Mouse (Mus musculus): ENCODE data around the gene Pitpnm2. TPM values are rescaled to one million over a fixed set of nuclear protein-coding genes. Genes with fewer than 3 reads are reported as not detected.

Pitpnm2 gene
- total RNA-seq, 1 experiment from 2014 or later, result 17.5 TPM

GRCm38 (mm10) chr5:124248845-124249613 is 531 bp downstream of the Pitpnm2 start:
- ATAC-seq (replicated peaks; ENCODE audit: low read depth, poor library complexity, severe bottlenecking), result no peak; the same call in 1 of the 2 replicates

DNA sequence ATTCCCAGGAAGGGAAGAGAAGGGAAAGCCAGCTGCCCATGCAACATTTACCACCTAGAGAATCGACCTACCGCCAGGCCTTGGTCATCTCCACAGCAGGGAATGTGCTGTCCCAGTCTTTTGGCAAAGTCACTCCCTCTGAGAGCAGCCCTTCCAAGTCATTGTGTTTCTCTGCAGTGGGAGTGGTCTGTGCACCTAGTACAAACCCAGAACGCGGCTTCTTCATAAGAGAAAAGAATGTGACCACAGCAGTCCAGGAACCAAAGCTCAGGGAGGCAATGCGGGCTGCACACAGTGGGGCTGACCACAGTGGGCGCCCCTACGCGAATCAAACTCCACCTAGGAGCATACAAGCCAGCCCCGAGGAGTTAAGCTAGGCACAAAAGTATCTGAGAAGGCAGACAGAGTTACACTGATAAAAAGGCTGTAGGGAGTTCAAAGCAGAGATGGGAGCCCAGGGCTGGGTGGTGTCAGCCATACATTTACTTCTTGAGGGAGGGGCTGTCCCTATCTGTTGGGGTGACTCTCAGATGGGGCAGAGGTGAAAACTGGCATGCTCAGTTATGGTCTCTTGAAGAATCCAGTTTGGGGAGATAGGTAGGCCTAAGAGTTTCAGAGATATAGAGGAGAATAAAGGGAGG is 1.5 kb downstream of the Pitpnm2 start:
- peak; percentile 20; the same call in 1 of the 2 replicates for ATAC-seq (replicated peaks; ENCODE audit: low read depth, poor library complexity, severe bottlenecking)

DNA sequence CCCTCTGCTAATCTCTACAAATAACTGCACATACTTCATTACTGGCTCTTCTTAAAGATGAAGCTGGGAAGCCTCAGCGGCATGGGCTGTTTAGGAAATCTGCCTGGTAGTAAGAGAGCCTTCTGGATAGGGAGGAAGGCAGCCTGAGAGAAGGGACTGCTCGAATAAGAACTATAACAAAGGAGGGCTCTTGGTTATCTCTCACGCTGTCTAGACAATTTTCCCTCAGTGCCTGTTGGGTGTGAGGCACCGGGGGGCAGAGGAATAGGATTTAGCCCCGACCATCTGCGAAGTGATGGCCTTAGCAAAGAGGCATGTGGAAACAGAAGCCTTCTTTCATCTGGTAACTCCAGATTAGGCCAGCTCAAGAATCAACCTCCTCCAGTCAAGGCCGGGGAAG is 2.3 kb downstream of the Pitpnm2 start:
- ATAC-seq (replicated peaks; ENCODE audit: low read depth, poor library complexity, severe bottlenecking), result no peak

DNA sequence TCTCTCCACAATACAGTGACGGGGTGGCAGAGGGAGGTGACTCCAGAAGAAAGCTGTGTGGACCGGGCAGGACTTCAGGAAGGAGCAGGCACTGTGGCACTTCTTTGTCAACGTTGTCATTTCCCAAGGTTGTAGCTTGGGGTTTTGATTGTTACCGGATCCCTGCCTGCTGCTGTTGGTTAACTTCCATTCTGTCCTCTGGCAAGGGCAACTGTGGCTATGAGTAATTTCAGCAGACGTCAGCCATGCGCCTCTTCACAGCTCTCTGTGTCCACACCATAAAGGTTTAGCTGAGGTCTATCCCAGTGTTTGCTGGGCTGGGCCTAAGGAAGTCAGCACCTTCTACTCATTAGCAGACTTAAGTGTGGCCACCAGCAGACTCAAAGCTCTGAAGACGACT is 4.7 kb downstream of the Pitpnm2 start:
- ATAC-seq (replicated peaks; ENCODE audit: low read depth, poor library complexity, severe bottlenecking), result no peak

- no peak for ATAC-seq (replicated peaks; ENCODE audit: low read depth, poor library complexity, severe bottlenecking)
These were observed 5.1 kb downstream of the Pitpnm2 start for GRCm38 (mm10) chr5:124244449-124244848.

DNA sequence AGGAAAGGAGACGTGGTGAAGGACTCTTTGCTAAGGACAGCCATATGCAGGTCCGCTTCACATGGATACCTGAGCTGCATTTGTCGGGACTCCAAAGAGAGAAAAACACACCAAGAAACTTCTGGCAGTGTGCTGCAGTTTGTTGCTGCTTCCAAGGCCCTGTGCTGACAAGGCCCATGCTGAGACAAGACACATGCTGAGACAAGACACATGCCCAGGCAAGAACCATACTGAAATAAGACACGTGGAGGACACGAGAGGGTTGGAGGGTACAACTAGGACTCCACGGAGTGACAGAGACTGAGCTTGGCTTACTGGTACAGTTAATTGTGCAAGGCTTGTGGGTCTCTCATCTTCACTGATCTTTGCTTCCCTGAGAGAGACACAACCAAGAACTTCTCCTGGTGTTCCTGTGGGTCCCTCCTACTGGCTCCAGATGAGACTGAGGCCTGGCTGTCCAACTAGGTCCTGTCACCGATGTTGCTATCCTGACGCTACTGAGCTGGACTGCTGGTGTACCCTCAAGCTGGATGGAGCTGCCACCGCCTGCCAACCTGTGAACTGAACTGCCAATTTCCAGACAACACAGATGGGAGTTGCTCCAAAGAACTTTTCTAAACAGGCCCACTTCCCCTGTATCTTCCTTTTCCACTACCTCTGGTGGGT is 6.2 kb downstream of the Pitpnm2 start:
- ATAC-seq (replicated peaks; ENCODE audit: low read depth, poor library complexity, severe bottlenecking), result no peak

GRCm38 (mm10) chr5:124241686-124242444 is 7.7 kb downstream of the Pitpnm2 start:
- ATAC-seq (replicated peaks; ENCODE audit: low read depth, poor library complexity, severe bottlenecking), result 0 out of 2 replicates have a peak, but pooled peaks have one; percentile 29

GRCm38 (mm10) chr5:124240841-124241685 is 8.5 kb downstream of the Pitpnm2 start:
- ATAC-seq (replicated peaks; ENCODE audit: low read depth, poor library complexity, severe bottlenecking), result no peak

DNA sequence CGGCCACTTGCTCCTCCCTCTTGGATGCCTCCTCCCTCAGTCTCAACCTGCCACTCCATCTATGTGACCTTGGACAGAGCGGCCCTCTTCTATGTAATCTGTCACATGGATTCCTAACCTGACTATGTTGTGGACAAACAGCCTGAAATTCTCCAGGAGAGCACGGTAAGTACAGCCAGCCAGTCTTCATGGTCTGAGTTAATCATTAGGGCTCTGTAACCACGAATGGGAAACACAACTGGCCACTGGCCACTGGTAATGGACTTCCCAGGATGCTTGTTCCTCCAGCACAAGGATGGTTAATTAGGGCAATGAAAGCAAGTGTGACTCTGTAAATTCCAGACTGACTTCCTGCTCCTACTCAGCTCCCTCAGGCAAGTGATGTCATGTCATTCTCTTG is 13.4 kb downstream of the Pitpnm2 start:
- no peak for ATAC-seq (replicated peaks; ENCODE audit: low read depth, poor library complexity, severe bottlenecking)

- ATAC-seq (replicated peaks; ENCODE audit: low read depth, poor library complexity, severe bottlenecking), result no peak
These were observed 14.8 kb downstream of the Pitpnm2 start for GRCm38 (mm10) chr5:124234778-124235177.

DNA sequence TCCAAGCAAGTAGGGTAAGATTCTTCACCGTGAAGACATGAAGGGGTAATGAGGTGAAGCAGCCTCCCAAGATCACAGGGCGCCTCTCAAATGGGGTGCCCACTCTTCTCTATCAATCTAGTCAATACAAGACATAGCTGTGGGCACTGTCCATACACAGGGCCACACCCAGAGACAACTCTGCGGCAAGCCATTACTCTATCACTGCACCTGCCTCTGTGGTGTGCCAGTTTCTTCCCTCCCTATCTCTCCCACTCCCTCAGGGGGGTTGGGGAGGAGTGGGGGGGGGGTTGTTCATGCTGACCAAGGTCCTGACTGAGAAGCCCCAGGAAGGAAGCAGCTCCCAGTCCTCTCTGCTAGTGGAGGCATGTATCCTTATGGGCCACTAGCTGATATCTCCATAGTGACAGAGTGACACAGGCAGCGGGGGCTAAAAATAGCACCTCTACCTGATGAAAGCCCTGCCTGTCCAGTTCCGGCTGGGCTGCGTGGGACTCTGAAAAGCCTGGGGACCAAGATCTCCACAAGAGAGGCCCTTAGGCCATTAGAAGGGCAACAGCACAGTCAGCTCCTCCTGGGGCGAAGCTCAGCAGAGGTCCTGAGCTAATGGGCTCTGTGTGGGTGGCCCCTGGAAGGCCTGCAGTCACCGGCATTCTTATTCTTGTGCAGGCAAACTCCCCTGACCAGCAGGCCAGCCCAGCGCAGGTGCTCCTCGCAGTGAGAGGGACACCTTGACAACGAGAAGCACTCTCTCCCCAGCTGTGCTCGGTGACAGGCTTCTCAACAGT is 15.5 kb downstream of the Pitpnm2 start:
- ATAC-seq (replicated peaks; ENCODE audit: low read depth, poor library complexity, severe bottlenecking), result no peak

DNA sequence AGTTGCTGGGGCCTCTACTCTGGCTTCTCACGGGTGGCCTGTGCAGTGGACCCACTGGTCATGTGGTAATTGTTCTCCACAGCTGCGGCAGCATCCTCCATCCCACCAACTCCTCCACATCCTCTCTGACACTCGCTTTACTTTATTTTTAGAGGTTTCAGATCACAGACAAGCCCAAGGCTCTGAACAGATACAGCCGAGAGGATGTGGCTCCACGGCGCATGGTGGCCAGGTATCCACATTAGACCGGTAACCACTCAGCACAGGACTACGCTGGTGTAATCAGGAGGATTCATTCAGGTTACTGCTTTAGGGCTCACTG is 16.5 kb downstream of the Pitpnm2 start:
- ATAC-seq (replicated peaks; ENCODE audit: low read depth, poor library complexity, severe bottlenecking), result no peak

DNA sequence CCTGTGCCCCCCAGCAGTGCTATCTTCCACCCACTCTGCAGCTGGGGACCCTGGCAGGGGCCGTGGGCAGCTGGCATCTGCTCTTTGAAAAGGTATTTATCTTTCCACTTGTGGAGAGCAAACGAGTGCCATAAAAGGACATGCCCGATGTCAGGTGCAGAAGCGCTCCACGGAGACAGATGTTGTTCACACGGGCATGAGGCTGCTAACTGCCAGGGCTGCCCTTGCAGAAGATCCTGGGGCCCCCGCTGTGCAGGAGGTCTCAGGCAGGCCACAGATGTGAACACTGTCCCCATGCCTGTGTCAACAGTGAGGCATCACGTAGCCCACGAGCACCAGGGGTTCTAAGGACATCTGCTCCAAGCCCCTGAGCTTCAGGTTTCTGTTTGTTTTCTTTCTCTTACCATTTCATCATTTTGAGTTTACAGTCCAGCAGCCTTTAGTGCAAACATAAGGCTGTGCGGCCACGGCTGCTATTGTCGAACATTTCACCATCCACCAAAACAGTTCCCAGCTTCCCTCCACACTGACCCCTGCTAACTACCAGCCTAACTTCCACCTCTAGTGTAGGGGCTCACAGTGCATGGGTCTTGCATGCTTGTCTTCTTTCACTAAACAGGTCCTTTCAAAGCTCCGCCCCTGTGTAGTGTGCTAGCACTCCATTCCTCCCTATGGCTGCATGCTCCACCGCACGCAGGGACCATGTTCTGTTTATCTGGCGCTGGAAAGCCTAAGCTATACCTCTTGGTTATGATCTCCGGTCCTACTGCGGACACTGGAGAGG is 17.0 kb downstream of the Pitpnm2 start:
- ATAC-seq (replicated peaks; ENCODE audit: low read depth, poor library complexity, severe bottlenecking), result no peak

DNA sequence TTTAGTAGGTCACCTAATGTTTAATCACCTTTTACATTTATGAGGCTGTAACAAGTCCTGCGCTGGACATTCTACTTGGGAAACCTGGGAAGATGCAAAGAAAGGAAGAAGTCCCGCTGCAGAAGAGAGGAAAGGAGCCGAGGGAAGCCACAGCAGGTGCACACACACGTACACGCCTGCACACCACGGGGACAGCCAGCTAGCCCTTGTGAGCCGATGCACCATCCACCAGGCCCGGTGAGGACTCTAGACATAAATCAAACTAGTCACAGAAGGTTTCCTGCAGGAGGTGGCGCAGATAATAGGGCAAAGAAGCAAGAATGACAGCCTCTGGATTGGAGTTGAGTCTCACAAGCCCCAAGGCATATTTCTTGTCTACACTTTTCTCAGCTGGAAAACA is 19.1 kb downstream of the Pitpnm2 start:
- ATAC-seq (replicated peaks; ENCODE audit: low read depth, poor library complexity, severe bottlenecking), result no peak

DNA sequence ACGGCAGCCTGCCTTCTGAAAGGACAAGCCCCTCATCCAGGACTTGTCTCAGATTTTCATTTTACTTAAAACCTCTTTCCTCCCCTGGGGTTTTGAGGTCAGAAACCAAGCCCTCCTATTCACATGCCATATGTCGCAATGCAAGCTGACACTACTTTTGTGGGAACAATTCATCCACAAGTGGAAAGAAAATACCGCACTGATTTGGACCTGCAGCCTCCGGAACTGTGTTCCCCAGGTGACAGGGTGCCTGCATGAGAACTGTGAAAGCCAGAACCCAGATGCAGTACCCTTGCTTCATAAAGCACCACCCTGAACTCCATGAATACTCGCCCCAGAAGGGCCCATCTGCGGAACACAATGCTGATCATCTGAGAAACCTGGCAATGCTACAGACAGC is 22.4 kb downstream of the Pitpnm2 start:
- ATAC-seq (replicated peaks; ENCODE audit: low read depth, poor library complexity, severe bottlenecking), result peak; percentile 43

- ATAC-seq (replicated peaks; ENCODE audit: low read depth, poor library complexity, severe bottlenecking), result no peak; the same call in 1 of the 2 replicates
These were observed 23.1 kb downstream of the Pitpnm2 start for GRCm38 (mm10) chr5:124226494-124226893.

GRCm38 (mm10) chr5:124225891-124226290 is 23.7 kb downstream of the Pitpnm2 start:
- peak; percentile 40; the same call in 1 of the 2 replicates for ATAC-seq (replicated peaks; ENCODE audit: low read depth, poor library complexity, severe bottlenecking)

Data from common myeloid progenitor, adult 5-6 weeks (primary cell).